Mouse (Mus musculus) stomach, postnatal 0 days (tissue): ENCODE measurements around the gene A830018L16Rik. TPM values are rescaled to one million over a fixed set of nuclear protein-coding genes. Genes with fewer than 3 reads are reported as not detected.

Source experiments
- ATAC-seq: fragments of 200-750 bp; cut with Nextera tagmentation; 2 replicates; pipeline ENCODE4 v1.8.0; 2017; ENCODE audit not compliant: low FRiP score, low TSS enrichment
- DNase-seq: peaks from one replicate; pipeline ENCODE4 v3.0.0-alpha.2; 2016; ENCODE audit warnings: low spot score
- H3K27ac ChIP-seq: fragments of 300-500 bp; sonication (generic); replicated peaks from 2 replicates; pipeline ENCODE4 v1.5.1; 2014; ENCODE audit warnings: mild to moderate bottlenecking, control low read depth
- H3K27me3 ChIP-seq: fragments of 300-500 bp; sonication (generic); 2 replicates; pipeline ENCODE4 v1.6.1; 2014; ENCODE audit warnings: low read length; ENCODE audit not compliant: control insufficient read depth, insufficient read depth
- H3K36me3 ChIP-seq: fragments of 300-500 bp; sonication (generic); 2 replicates; pipeline ENCODE4 v1.6.1; 2014; ENCODE audit warnings: low read length, mixed read lengths; ENCODE audit not compliant: control insufficient read depth, insufficient read depth
- H3K4me1 ChIP-seq: fragments of 300-500 bp; sonication (generic); replicated peaks from 2 replicates; pipeline ENCODE4 v1.6.1; 2014; ENCODE audit warnings: antibody characterized with exemption; ENCODE audit not compliant: control insufficient read depth, insufficient read depth
- H3K4me2 ChIP-seq: fragments of 300-500 bp; sonication (generic); replicated peaks from 2 replicates; pipeline ENCODE4 v1.6.1; 2014; ENCODE audit warnings: low read depth, mild to moderate bottlenecking, control low read depth, moderate library complexity
- H3K4me3 ChIP-seq: fragments of 300-500 bp; sonication (generic); 2 replicates; pipeline ENCODE4 v1.5.1; 2014; ENCODE audit warnings: low read depth, low read length, control low read depth
- H3K9ac ChIP-seq: fragments of 300-500 bp; sonication (generic); 2 replicates; pipeline ENCODE4 v1.6.1; 2014; ENCODE audit warnings: mild to moderate bottlenecking, low read length, control low read depth, mixed read lengths
- H3K9me3 ChIP-seq: fragments of 300-500 bp; sonication (generic); 2 replicates; pipeline ENCODE4 v1.6.1; 2016; ENCODE audit warnings: low read length; ENCODE audit not compliant: control insufficient read depth
- CTCF ChIP-seq: IDR thresholded peaks from 2 replicates; pipeline ENCODE4 v1.5.1; 2016; ENCODE audit warnings: antibody characterized with exemption, low read depth, mild to moderate bottlenecking, moderate library complexity
- EP300 ChIP-seq: optimal IDR thresholded peaks from 2 replicates; pipeline ENCODE3; 2016; ENCODE audit warnings: antibody characterized with exemption
- WGBS: fragments of 180-500 bp; shearing (Covaris S2); extraction: QIAGEN DNeasy Blood & Tissue Kit; methylation state at CpG from one replicate; pipeline ENCODE4 v1.1.7; 2014; 5-methylcytosine and 5-hydroxymethylcytosine counted together
- polyA plus RNA-seq: library from polyadenylated mRNA; unstranded; fragments of >200 nt; fragmentation: Nextera tagmentation; extraction: Ambion mirVana; gene quantifications from 2 replicates; pipeline ENCODE4 v1.2.1, GENCODE M21; 2015

Gene A830018L16Rik
- polyA plus RNA-seq, 1 experiment from 2014 or later = 3.5 TPM

DNA sequence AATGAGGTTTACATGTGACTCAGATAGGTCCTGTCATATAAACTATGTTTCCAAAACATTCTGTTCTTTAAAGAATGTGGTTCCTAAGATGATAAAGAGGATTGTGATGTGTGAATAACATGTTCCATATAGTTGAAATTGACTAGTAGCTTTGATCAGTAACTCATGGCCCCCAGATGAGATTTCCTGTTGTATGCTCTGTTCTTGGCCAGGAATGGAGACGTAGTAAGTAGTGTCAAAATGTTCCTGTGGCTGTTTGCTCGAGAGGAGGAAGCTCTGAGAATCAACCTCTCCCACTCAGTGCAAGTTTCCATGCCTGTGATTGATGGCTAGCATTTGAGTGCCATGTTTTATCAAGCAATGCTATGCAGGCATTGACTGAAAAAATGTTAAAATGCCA is 467.8 kb downstream of the A830018L16Rik start:
- H3K27ac ChIP-seq = no peak overlapping the region
- H3K4me3 ChIP-seq = no peak overlapping the region
- no peaks in the 10 kb centered on the region for H3K36me3 ChIP-seq
- 24% methylated on average over 2 of the region's 2 CpGs for WGBS
- ATAC-seq (no peak), DNase-seq (no peak)
- TF ChIP-seq CTCF = no peak
- TF ChIP-seq EP300 = no peak
- no peaks in the 10 kb centered on the region for H3K4me1 ChIP-seq
- H3K9me3 ChIP-seq = no peaks in the 10 kb centered on the region
- no peaks in the 10 kb centered on the region for H3K27me3 ChIP-seq
- no peak overlapping the region for H3K9ac ChIP-seq
- no peak overlapping the region for H3K4me2 ChIP-seq

GRCm38 (mm10) chr1:11895715-11896114 is 481.8 kb downstream of the A830018L16Rik start:
- ATAC-seq (no peak), DNase-seq (no peak)
- H3K4me1 ChIP-seq = no peaks in the 10 kb centered on the region
- no peak overlapping the region for H3K4me2 ChIP-seq
- 34% methylated on average over 3 of the region's 3 CpGs for WGBS
- H3K9me3 ChIP-seq = no peaks in the 10 kb centered on the region
- no peak overlapping the region for H3K27ac ChIP-seq
- H3K27me3 ChIP-seq = no peaks in the 10 kb centered on the region
- TF ChIP-seq EP300 (no peak), CTCF (no peak)
- no peak overlapping the region for H3K4me3 ChIP-seq
- H3K9ac ChIP-seq = no peak overlapping the region
- no peaks in the 10 kb centered on the region for H3K36me3 ChIP-seq

DNA sequence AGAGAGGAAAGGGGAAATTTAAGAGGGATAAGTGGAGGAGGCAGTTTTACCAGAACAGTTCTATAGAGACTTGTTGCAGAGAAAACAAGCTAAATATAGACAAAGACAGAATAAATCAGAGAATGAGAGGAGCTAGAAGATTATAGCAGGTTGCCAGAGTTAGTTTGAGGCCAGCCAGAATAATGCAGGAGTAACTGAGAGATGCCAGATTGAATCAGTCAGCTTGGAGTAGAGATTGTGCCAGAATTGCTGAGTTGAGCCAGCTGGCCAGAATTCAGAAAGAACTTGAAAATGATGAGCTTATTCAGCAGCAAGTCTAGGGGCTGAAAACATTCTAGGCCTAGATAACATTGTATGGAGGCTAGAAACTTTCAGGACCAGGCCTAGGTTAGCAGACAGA is 502.0 kb downstream of the A830018L16Rik start:
- no peak overlapping the region for H3K4me3 ChIP-seq
- H3K27ac ChIP-seq = no peak overlapping the region
- TF ChIP-seq EP300 = no peak
- TF ChIP-seq CTCF = no peak
- no peak overlapping the region for H3K4me2 ChIP-seq
- H3K4me1 ChIP-seq = no peaks in the 10 kb centered on the region
- H3K9ac ChIP-seq = no peak overlapping the region
- DNase-seq = no peak
- H3K27me3 ChIP-seq = no peaks in the 10 kb centered on the region
- H3K9me3 ChIP-seq = no peaks in the 10 kb centered on the region
- no peaks in the 10 kb centered on the region for H3K36me3 ChIP-seq
- no peak for ATAC-seq

DNA sequence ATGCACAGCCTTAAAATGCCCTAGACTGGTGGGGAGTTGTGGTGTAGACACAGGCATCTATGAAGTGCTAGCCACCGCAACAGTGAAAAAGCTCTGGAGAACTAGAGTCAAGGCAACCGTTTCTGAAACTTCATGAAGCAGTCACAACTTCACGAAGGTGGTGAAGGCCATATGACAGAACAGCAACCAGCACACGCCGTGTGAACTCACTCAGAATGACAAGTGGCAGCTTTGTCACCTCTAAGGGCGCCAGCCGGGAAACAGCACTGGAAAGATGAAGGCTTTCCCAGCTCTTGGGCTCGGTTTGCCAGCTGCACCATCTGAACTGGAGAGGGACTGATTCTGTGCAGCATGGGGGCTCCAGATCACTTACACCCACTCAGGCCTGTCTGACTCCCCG is 523.1 kb downstream of the A830018L16Rik start:
- no peaks in the 10 kb centered on the region for H3K9me3 ChIP-seq
- no peak overlapping the region for H3K9ac ChIP-seq
- no peak overlapping the region for H3K27ac ChIP-seq
- WGBS = 73% methylated on average over 9 of the region's 9 CpGs
- no peak for DNase-seq
- no peak for ATAC-seq
- H3K36me3 ChIP-seq = no peaks in the 10 kb centered on the region
- no peak overlapping the region for H3K4me3 ChIP-seq
- no peak overlapping the region for H3K4me2 ChIP-seq
- no peak for TF ChIP-seq CTCF
- no peak for TF ChIP-seq EP300
- no peaks in the 10 kb centered on the region for H3K4me1 ChIP-seq
- H3K27me3 ChIP-seq = no peaks in the 10 kb centered on the region

DNA sequence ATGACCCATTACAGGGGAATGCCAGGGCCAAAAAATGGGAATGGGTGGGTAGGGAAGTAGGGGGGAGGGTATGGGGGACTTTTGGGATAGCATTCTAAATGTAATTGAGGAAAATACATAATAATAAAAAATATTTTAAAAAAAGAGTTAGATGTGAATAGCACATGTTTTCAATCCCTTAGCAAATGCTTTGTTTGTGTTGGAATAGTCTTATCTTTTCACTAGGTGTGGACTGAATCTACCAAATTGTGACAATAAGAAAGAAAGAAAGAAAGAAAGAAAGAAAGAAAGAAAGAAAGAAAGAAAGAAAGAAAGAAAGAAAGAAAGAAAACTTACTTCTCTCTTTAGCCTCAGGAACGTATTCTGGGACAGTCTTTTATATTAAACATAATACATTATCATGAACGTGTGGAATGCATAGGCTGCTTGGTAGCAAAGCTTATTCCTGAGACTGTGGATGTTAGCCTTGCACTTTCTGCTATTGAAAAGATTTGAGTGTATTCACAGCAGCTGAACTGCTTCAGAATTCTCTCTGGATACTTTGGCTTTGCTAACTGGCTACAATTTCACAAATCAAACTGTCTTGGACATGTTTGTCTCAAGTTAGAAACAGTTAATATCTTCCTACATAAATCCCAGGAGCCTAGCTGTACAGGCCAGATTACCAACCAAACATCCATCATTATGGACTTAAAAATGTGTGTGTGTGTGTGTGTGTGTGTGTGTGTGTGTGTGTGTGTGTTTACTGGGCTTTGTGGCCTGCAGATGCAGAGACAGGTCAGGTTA is 545.7 kb downstream of the A830018L16Rik start:
- WGBS = 34% methylated on average over 2 of the region's 2 CpGs
- Histone ChIP-seq H3K27me3 (no peaks in the 10 kb centered on the region), H3K4me2 (no peak overlapping the region), H3K27ac (no peak overlapping the region), H3K4me3 (no peak overlapping the region), H3K9me3 (no peaks in the 10 kb centered on the region), H3K9ac (no peak overlapping the region), H3K36me3 (no peaks in the 10 kb centered on the region), H3K4me1 (no peaks in the 10 kb centered on the region)
- ATAC-seq (no peak), DNase-seq (no peak)
- TF ChIP-seq EP300 (no peak), CTCF (no peak)

DNA sequence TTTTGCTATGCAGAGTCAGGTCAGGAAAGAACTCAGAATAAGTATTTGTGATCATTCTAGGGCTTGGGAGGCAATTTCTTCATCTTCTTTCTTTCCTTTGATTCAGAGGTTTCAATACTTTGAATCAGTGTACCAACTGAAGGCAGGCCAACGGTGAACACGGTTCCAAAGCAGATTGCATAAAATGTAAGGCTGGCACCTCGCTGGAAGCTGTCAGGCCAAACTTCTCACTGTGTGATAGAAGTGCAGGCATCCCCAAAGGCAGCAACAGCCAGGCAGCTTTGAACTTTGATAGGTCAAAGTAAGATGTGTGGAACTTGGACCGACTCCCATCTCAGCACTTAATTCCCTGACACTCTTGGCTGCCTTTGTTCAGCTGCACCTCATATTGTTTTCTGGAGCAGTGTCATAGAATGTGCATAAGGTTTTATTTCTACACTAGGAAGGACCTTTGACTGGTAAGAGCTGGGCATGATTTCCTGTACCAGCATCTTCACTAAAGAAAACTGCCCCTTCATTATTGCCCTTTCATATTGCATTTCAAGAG is 568.8 kb downstream of the A830018L16Rik start:
- TF ChIP-seq CTCF (no peak), EP300 (no peak)
- 69% methylated on average over 4 of the region's 4 CpGs for WGBS
- DNase-seq (no peak), ATAC-seq (no peak)
- Histone ChIP-seq H3K9me3 (no peaks in the 10 kb centered on the region), H3K36me3 (no peaks in the 10 kb centered on the region), H3K4me1 (no peaks in the 10 kb centered on the region), H3K4me3 (no peak overlapping the region), H3K9ac (no peak overlapping the region), H3K27ac (no peak overlapping the region), H3K4me2 (no peak overlapping the region), H3K27me3 (no peaks in the 10 kb centered on the region)
